In genomic region chr12:91778211-91779003, GRCm38 (mm10) we compare ENCODE assay signal across 8 mouse cellular contexts. TPM values are rescaled to one million over a fixed set of nuclear protein-coding genes. Genes with fewer than 3 reads are reported as not detected.
DNase-seq lines count a peak whose midpoint lies in the region; ATAC-seq lines count a peak whose summit lies in the region.

No protein-coding gene starts in this region.

- no peaks in the 10 kb centered on the region for H3K27me3 ChIP-seq in hindbrain, embryonic 11.5 days (ENCODE audit: control insufficient read depth, insufficient read depth, low read length)

- no peak overlapping the region; the same call in 1 of the 2 replicates for H3K27ac ChIP-seq in hindbrain, embryonic 11.5 days (ENCODE audit: low read depth, low read length)

- no peaks in the 10 kb centered on the region for H3K4me1 ChIP-seq in hindbrain, embryonic 11.5 days (replicated peaks; ENCODE audit: control insufficient read depth, insufficient read depth, low read length)

- H3K4me2 ChIP-seq in hindbrain, embryonic 11.5 days (replicated peaks; ENCODE audit: low read depth, low read length) = peak overlapping the region; percentile 93

- DNase-seq in cerebellum, adult 11 months = peak; percentile 20
- peak; percentile 30 for DNase-seq in c-Kit-positive CD71-positive TER-119-positive erythroid progenitor cells, embryonic 14.5 days (ENCODE audit: low spot score)
- no peak for DNase-seq in hindbrain, embryonic 11.5 days (ENCODE audit: low spot score)
- DNase-seq in layer of hippocampus, postnatal 14 days (ENCODE audit: low spot score in 2 of 2) = peak; percentile 71 to 75
- peak; percentile 44 for DNase-seq in right cerebral cortex, postnatal 25 days

- no peak for ATAC-seq in cerebellum, adult (ENCODE audit: insufficient number of reproducible peaks, low FRiP score, low TSS enrichment)
- ATAC-seq in frontal cortex, adult (ENCODE audit: low TSS enrichment) = 0 out of 2 replicates have a peak, but pooled peaks have one; percentile 19
- ATAC-seq in hindbrain, embryonic 11.5 days (ENCODE audit: low FRiP score) = peak; percentile 91
- ATAC-seq in megakaryocyte, adult 5-6 weeks (ENCODE audit: poor library complexity, severe bottlenecking) = 0 out of 2 replicates have a peak, but pooled peaks have one; percentile 11

- no peaks in the 10 kb centered on the region for H3K36me3 ChIP-seq in hindbrain, embryonic 11.5 days (ENCODE audit: control insufficient read depth, insufficient read depth, low read length)

- peak overlapping the region; percentile 48 for H3K9ac ChIP-seq in hindbrain, embryonic 11.5 days (ENCODE audit: low read depth, low read length)

- 1% methylated on average over 49 of the region's 51 CpGs for WGBS in hindbrain, embryonic 11.5 days

- peak overlapping the region; percentile 77 for H3K4me3 ChIP-seq in hindbrain, embryonic 11.5 days (ENCODE audit: low read depth, low read length)

- no peaks in the 10 kb centered on the region for H3K9me3 ChIP-seq in hindbrain, embryonic 11.5 days (ENCODE audit: control insufficient read depth, low read length)

RNA-seq across cellular contexts. Expression of gene Ston2, which starts 9.8 kb away (rescaled TPM):
- 6.8 and 10.5 TPM in 2 replicates for polyA plus RNA-seq in hindbrain, embryonic 11.5 days (2014; fragmentation: Nextera tagmentation; extraction: Ambion mirVana)
- 10 to 100 TPM; 24.7 to 33.3 TPM for total RNA-seq in layer of hippocampus, postnatal 14 days (2021)
- total RNA-seq in megakaryocyte, adult 5-6 weeks (2015) = 3.9 and 6.2 TPM in 2 replicates
- 2.5 and 4.6 TPM in 2 replicates for total RNA-seq in megakaryocyte, adult 5-6 weeks (2017)
